Mouse (Mus musculus) T-cell, adult 2 months (primary cell): Measurements from ENCODE around the gene Xpo6.

ENCODE experiments used
- DNase-seq: peaks from one replicate; pipeline ENCODE4 v3.0.0; 2022; ENCODE audit warnings: low spot score

The Xpo6 gene

DNA sequence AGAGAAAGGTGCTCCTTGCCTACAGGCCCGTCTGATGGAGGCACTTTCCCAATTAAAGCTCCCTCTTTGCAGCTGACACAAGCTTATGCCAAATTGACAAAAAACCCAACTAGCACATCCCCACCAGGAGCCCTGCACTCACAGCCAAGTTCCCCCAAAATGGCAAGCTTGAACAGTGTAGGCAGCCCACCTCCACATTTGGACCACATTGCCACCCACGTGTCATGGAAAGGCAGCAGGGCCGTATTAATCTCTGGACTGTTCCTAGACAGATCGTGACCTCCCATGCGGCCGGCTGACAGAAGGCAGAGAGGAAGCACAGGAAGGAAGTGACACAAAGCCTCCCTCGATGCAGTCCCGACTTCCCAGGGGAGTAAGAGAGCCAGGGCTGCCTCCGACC is 125.2 kb downstream of the Xpo6 start:
- DNase-seq = no peak

DNA sequence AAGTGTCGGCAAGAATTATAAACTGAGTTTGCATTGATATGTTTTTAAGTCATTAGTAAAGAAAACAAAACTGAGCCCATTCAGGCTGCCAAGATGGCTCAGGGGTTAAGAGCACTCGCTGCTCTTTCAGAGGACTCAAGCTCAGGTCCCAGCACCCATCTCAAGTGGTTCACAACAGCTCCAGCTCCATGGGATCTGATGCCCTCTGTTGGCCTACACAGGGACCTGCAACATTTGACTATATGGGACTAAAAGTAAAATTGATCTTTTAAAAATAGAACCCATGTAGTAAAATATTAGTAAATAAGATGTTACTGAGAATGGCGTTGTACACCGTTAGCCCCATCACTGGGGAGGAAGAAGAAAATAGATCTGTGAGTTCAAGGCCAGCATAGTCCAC is 130.0 kb downstream of the Xpo6 start:
- DNase-seq = no peak

- DNase-seq = no peak
Observed at GRCm38 (mm10) chr7:126066777-126067176, 133.5 kb downstream of the Xpo6 start.

DNA sequence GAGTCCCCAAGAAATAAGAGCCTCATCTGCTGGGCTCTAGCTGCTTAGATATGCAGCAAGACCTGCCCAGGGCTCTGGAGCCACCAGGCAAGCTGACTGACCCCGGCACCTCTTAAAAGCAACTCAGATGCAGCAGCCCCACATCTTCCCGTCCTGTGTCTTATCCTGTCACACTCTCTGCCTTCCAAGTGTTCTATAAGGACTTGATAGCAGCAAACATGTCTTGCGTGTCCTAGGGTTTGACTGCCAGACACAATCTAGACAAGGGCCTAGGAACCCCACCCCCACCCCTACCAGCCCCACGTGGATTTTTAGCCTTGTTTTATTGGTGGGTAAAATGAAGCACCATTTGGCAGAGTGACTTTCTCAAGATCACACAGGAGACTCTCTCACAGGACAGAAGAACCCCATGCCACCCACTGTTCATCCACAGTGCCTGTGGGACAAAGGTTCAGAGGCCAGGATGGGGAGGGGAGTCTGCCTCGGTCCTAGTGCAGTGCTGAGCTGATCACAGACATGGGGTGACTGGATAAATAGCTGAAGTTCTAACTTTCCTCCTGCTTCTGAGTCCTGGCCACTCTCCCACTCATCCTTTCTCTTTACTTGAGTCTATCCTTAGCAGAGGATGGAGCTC is 134.9 kb downstream of the Xpo6 start:
- no peak for DNase-seq

DNA sequence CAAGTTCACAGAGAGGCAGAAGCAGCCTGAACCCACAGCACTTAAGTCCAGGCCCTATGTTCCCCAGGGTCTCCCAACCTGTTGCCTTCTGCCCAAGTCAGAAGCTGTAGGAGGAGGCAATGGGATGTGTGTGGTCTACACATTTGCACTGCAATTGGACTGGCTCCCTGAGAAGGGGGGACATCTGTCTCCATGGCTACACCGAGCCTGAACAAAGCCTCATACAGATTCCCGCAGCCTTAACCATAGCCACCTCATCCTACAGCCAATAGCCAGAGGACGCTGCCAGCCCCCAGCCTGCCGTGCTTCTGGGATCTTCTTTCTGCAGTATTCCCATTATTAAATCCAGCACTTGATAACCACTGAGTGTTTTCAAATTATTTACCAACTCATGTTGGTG is 138.1 kb downstream of the Xpo6 start:
- DNase-seq = no peak

- no peak for DNase-seq
Observed at GRCm38 (mm10) chr7:126058918-126059317, 141.4 kb downstream of the Xpo6 start.

DNA sequence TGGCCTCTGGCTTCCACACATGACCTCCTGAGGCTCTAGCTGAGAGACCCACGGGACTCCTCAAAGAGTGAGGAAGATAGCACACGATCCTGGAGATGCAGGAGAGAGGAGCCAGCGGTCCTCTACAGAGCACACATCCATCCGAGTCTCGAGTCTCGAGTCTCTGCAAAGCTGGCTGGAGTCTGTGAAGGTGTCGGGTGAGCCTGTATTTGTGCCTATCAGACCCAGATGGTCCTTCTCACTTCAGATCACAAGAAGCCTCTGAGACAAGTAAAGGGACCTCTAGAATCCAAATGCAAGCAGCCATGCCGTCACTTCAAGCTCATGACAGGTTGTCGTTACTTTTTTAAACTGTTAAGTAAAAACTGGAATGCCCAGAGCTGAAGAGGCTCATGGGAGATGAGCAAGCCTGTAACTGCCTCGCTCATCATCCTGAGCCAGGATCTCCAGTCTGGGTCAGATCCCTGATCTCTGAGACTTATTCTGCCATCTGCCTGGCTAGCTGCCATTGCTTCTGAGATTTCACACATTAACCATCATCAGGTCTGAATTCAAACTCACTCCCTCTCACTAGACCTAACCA is 142.9 kb downstream of the Xpo6 start:
- DNase-seq = no peak

DNA sequence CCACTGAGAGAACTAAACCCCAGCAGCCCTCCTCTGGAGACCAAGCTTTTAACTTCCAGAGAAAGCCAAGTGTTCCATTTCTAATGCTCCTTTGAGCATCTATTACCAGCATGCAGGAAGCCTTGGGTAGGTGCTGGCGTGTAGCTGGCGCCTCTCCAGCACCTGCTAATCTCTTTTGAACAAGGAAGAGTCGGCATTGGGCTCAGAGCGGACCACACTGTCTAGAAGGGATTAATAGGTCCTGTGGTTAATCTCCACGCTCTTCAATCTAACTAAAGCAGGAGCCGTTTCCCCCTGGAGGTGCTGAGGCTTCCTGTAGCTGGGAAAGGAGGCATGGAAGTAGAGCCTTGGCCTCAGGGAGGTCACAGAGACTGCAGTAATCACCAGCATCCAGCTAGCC is 145.7 kb downstream of the Xpo6 start:
- no peak for DNase-seq

DNA sequence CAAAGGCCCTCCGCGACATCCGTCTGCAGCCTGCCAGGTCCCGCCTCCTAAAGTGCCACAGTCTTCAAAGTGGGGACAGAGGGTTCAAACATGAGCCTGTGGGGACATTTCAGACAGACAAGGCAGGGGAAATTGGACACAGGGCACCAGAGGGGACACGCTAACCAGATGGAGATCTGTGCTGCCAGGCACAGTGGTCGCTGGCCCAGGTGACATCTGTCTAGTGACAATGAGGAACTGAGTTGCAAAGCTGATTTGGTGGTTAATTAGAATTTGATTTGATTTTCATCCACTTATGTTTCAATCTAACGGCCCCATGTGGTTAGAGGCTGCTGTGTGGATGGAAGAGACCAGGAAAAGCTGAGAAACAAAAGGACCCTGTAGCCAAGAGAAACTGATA is 146.7 kb downstream of the Xpo6 start:
- DNase-seq = no peak

DNA sequence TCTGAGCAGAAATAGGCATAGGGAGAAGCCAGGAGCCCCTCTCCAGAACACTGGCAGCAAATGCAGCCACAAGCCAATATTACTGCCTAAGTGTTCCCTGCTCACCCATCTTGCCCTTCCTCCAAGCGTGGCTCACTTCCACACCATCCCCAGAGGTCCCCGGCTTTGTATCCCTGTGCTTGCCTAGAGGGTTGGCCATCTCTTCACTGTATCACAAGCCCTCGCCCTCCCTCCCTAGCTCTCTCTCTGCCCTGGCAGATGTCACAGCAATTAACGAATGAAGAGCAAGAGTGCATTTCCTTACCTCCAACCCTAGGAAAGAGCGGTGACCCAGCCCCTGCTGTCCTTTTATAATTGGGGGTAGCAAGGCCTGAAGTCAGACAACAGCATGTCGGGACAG is 148.4 kb downstream of the Xpo6 start:
- DNase-seq = no peak
